Mouse (Mus musculus): ENCODE results near the gene Sox15. TPM values are rescaled to one million over a fixed set of nuclear protein-coding genes. Genes with fewer than 3 reads are reported as not detected.

Sox15 gene
- polyA plus RNA-seq, 1 experiment, result 0.09 TPM

DNA sequence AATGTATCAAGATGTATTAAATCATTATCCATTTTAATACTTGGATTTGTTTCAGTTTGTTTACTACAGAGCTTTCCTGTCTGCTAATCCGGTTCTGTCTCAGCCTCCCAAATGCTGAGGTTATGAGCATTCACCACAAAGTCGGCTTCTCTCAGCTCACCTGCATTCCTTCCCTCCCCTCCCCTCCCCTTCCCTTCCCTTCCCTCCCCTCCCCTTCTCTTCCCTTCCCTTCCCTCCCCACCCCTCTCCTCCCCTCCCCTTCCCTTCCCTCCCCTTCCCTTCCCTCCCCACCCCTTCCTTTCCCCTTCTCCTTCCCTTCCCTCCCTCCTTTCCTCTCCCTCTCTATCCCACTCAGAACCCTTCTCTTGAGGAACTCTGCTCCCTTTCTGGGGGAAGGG is 49.5 kb downstream of the Sox15 start:
- no peak overlapping the region for H3K4me3 ChIP-seq (ENCODE audit: extremely low read depth, insufficient read depth, insufficient read length)
- no peak for DNase-seq (ENCODE audit: low read depth in 1 of 2, low spot score in 2 of 2)
- H3K27me3 ChIP-seq (ENCODE audit: control insufficient read depth, insufficient read depth, low read length), result no peaks in the 10 kb centered on the region
- no peaks in the 10 kb centered on the region for H3K4me1 ChIP-seq (ENCODE audit: control insufficient read depth, insufficient read depth, insufficient read length)
- 32% methylated on average over 2 of the region's 2 CpGs for WGBS
- no peak overlapping the region for H3K27ac ChIP-seq (ENCODE audit: insufficient read depth, low read length)
- no peaks in the 10 kb centered on the region for H3K36me3 ChIP-seq (ENCODE audit: control insufficient read depth, insufficient read depth, low read length)
- TF ChIP-seq POLR2A (IDR thresholded peaks at IDR 0.05; ENCODE audit: low read depth, low read length), result no peak
- no peak for TF ChIP-seq CTCF (IDR thresholded peaks at IDR 0.05; ENCODE audit: extremely low read depth, insufficient read depth, insufficient read length, insufficient replicate concordance)

Other genes with a start within 250 kb of the Sox15 start
- gene Kdm6b, start 241.6 kb upstream of the Sox15 start, polyA plus RNA-seq (2012; rRNA removed), result 15.8 and 17.0 TPM in 2 replicates
- 0.29 and 0.31 TPM in 2 replicates for gene Dnah2, start 106.2 kb upstream of the Sox15 start, polyA plus RNA-seq (2012; rRNA removed)
- gene Efnb3, start 95.1 kb upstream of the Sox15 start, polyA plus RNA-seq (2012; rRNA removed), result 1.1 and 1.2 TPM in 2 replicates
- 15.6 and 21.3 TPM in 2 replicates for gene Wrap53, start 75.1 kb upstream of the Sox15 start, polyA plus RNA-seq (2012; rRNA removed)
- 105 and 144 TPM in 2 replicates for gene Trp53, start 75.0 kb upstream of the Sox15 start, polyA plus RNA-seq (2012; rRNA removed)
- 10.7 and 11.2 TPM in 2 replicates for gene Atp1b2, start 49.4 kb upstream of the Sox15 start, polyA plus RNA-seq (2012; rRNA removed)
- not detected in 2 replicates for gene Shbg, start 37.4 kb upstream of the Sox15 start, polyA plus RNA-seq (2012; rRNA removed)
- 1.1 and 1.4 TPM in 2 replicates for gene Sat2, start 33.3 kb upstream of the Sox15 start, polyA plus RNA-seq (2012; rRNA removed)
- gene Fxr2, start 22.3 kb upstream of the Sox15 start, polyA plus RNA-seq (2012; rRNA removed), result 40.9 and 41.6 TPM in 2 replicates
- gene Mpdu1, start 7.3 kb downstream of the Sox15 start, polyA plus RNA-seq (2012; rRNA removed), result 63.6 and 74.2 TPM in 2 replicates
- 103 and 114 TPM in 2 replicates for gene Cd68, start 10.8 kb downstream of the Sox15 start, polyA plus RNA-seq (2012; rRNA removed)
- 172 and 196 TPM in 2 replicates for gene Eif4a1, start 17.1 kb downstream of the Sox15 start, polyA plus RNA-seq (2012; rRNA removed)
- 32.6 and 36.1 TPM in 2 replicates for gene Senp3, start 26.8 kb downstream of the Sox15 start, polyA plus RNA-seq (2012; rRNA removed)
- gene Tnfsf13, start 30.5 kb downstream of the Sox15 start, polyA plus RNA-seq (2012; rRNA removed), result 4.6 and 4.9 TPM in 2 replicates
- 23.9 and 26.6 TPM in 2 replicates for gene Tnfsf12, start 40.5 kb downstream of the Sox15 start, polyA plus RNA-seq (2012; rRNA removed)
- 4.8 and 5.0 TPM in 2 replicates for gene Tnfsfm13, start 40.8 kb downstream of the Sox15 start, polyA plus RNA-seq (2012; rRNA removed)
- 43.8 and 45.4 TPM in 2 replicates for gene Polr2a, start 103.3 kb downstream of the Sox15 start, polyA plus RNA-seq (2012; rRNA removed)
- gene Slc35g3, start 106.7 kb downstream of the Sox15 start, polyA plus RNA-seq (2012; rRNA removed), result not detected in 2 replicates
- gene Zbtb4, start 110.6 kb downstream of the Sox15 start, polyA plus RNA-seq (2012; rRNA removed), result 28.4 and 37.0 TPM in 2 replicates
- gene Chrnb1, start 140.6 kb downstream of the Sox15 start, polyA plus RNA-seq (2012; rRNA removed), result 7.1 and 8.4 TPM in 2 replicates
- gene Fgf11, start 146.5 kb downstream of the Sox15 start, polyA plus RNA-seq (2012; rRNA removed), result 1.1 and 1.2 TPM in 2 replicates
- 0.23 and 0.31 TPM in 2 replicates for gene Tmem102, start 150.3 kb downstream of the Sox15 start, polyA plus RNA-seq (2012; rRNA removed)
- not detected in 2 replicates for gene Gm39566, start 160.0 kb downstream of the Sox15 start, polyA plus RNA-seq (2012; rRNA removed)
- gene Spem2, start 163.2 kb downstream of the Sox15 start, polyA plus RNA-seq (2012; rRNA removed), result not detected in 2 replicates
- gene Spem1, start 166.9 kb downstream of the Sox15 start, polyA plus RNA-seq (2012; rRNA removed), result not detected in 2 replicates
- 9.1 and 10.2 TPM in 2 replicates for gene Nlgn2, start 182.5 kb downstream of the Sox15 start, polyA plus RNA-seq (2012; rRNA removed)
- 93.7 and 99.0 TPM in 2 replicates for gene Tmem256, start 183.2 kb downstream of the Sox15 start, polyA plus RNA-seq (2012; rRNA removed)
- 35.4 and 44.3 TPM in 2 replicates for gene Plscr3, start 191.1 kb downstream of the Sox15 start, polyA plus RNA-seq (2012; rRNA removed)
- gene Tnk1, start 203.4 kb downstream of the Sox15 start, polyA plus RNA-seq (2012; rRNA removed), result 0.85 and 1.2 TPM in 2 replicates
- gene Tmem95, start 222.7 kb downstream of the Sox15 start, polyA plus RNA-seq (2012; rRNA removed), result not detected in 2 replicates
- gene Kctd11, start 226.1 kb downstream of the Sox15 start, polyA plus RNA-seq (2012; rRNA removed), result 3.6 TPM in 2 replicates
- gene Acap1, start 240.2 kb downstream of the Sox15 start, polyA plus RNA-seq (2012; rRNA removed), result 142 and 162 TPM in 2 replicates
- 0.48 and 0.51 TPM in 2 replicates for gene 2810408A11Rik, start 245.7 kb downstream of the Sox15 start, polyA plus RNA-seq (2012; rRNA removed)
- 43.3 and 45.2 TPM in 2 replicates for gene Neurl4, start 245.8 kb downstream of the Sox15 start, polyA plus RNA-seq (2012; rRNA removed)